10 mouse cellular contexts compared by ENCODE assay signal in the genomic region with DNA sequence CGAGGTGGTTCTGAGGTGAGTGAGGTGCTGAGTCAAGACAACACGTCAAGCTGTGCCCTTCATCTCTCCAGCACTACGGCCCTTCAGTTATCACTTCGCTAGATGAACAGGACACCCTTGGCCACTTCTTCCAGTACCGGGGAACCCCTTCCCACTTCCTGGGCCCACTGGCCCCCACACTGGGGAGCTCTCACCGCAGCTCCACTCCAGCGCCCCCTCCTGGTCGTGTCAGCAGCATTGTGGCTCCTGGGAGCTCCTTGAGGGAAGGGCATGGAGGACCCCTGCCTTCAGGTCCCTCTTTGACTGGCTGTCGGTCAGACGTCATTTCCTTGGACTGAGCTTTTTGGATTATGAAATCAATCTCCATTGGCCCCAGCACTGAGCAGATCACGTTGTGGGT. TPM values are rescaled to one million over a fixed set of nuclear protein-coding genes. Genes with fewer than 3 reads are reported as not detected.
A peak's percentile ranks its signal among the peaks of the same experiment; 100 is the strongest.
DNase-seq lines count a peak whose midpoint lies in the region; ATAC-seq lines count a peak whose summit lies in the region.
"Had no signal": no experiment of that assay in that cellular context is flagged by ENCODE, and none has a peak within 500 bp of the region (broad histone marks: within the 10 kb centered on the region; RNA-seq: fewer than 3 reads in every experiment).

No protein-coding gene starts in this region.

- no peak overlapping the region for H3K4me3 ChIP-seq in kidney, embryonic 14.5 days (ENCODE audit: low read length)
- H3K4me3 ChIP-seq: forebrain, embryonic 12.5 days had no signal

- no peak for ATAC-seq in kidney, embryonic 14.5 days (ENCODE audit: low FRiP score, low TSS enrichment)
- ATAC-seq in megakaryocyte progenitor cell, adult 5-6 weeks (replicated peaks; ENCODE audit: poor library complexity): peak; percentile 40; the same call in 1 of the 2 replicates
- no peak for ATAC-seq in erythroid progenitor cell, adult 5-6 weeks (replicated peaks; ENCODE audit: low FRiP score, poor library complexity, severe bottlenecking)

- no peak overlapping the region for H3K27ac ChIP-seq in kidney, embryonic 14.5 days (ENCODE audit: low read depth, low read length)
- H3K27ac ChIP-seq: forebrain, embryonic 12.5 days; macrophage had no signal

- 68% methylated on average over 11 of the region's 11 CpGs for WGBS in kidney, embryonic 14.5 days

- H3K9ac ChIP-seq in kidney, embryonic 14.5 days (ENCODE audit: low read depth, low read length): no peak overlapping the region
- H3K9ac ChIP-seq: forebrain, embryonic 12.5 days had no signal

- H3K36me3 ChIP-seq in kidney, embryonic 14.5 days (ENCODE audit: control insufficient read depth, insufficient read depth, low read length): peaks cover 58% of the 10 kb centered on the region

- H3K4me1 ChIP-seq in kidney, embryonic 14.5 days (ENCODE audit: control insufficient read depth, insufficient read depth, low read length): no peaks in the 10 kb centered on the region

- DNase-seq in adrenal gland, postnatal 25 days: peak; percentile 36
- no peak for DNase-seq in adrenal gland, adult 8-10 months
- DNase-seq in kidney, postnatal 14 days: peak; percentile 19
- peak; percentile 39 for DNase-seq in CD4-positive helper T cell, adult 2 months (ENCODE audit: low read depth, low spot score)
- DNase-seq in frontal cortex, postnatal 14 days (ENCODE audit: low spot score in 2 of 2): no peak

- H3K9me3 ChIP-seq in kidney, embryonic 14.5 days (ENCODE audit: control insufficient read depth, low read length): no peaks in the 10 kb centered on the region
- H3K9me3 ChIP-seq: forebrain, embryonic 12.5 days had no signal

- H3K4me2 ChIP-seq in kidney, embryonic 14.5 days (replicated peaks; ENCODE audit: low read depth, low read length): no peak overlapping the region
- H3K4me2 ChIP-seq: forebrain, embryonic 12.5 days had no signal

- H3K27me3 ChIP-seq in kidney, embryonic 14.5 days (ENCODE audit: control insufficient read depth, insufficient read depth, low read length): no peaks in the 10 kb centered on the region; the same call in 1 of the 2 replicates

RNA-seq across cellular contexts. Expression of a gene that starts 3.6 kb away (rescaled TPM):
- total RNA-seq in adrenal gland, postnatal 25 days (2021): 0.67 TPM in 1 of 2 replicates, not detected in the other
- total RNA-seq in adrenal gland, adult 8-10 months (2022): 1 to 10 TPM; 1.1 to 2.6 (median 1.6) TPM
- polyA plus RNA-seq in kidney, embryonic 14.5 days (2014; fragmentation: Nextera tagmentation; extraction: Ambion mirVana): 10.4 and 10.8 TPM in 2 replicates
- 0.59 TPM in 1 of 2 replicates, not detected in the other for total RNA-seq in megakaryocyte progenitor cell, adult 5-6 weeks (2015)
- total RNA-seq in megakaryocyte progenitor cell, adult 5-6 weeks (2017): not detected in 2 replicates
- not detected in 2 replicates for total RNA-seq in erythroid progenitor cell, adult 5-6 weeks (2015; ENCODE audit: low replicate concordance)
- 2.3 TPM in 1 of 2 replicates, not detected in the other for total RNA-seq in erythroid progenitor cell, adult 5-6 weeks (2017; ENCODE audit: low replicate concordance)

RNA-seq across cellular contexts. Expression of a gene that starts 8.6 kb away (rescaled TPM):
- total RNA-seq in adrenal gland, postnatal 25 days (2021): 27.6 and 33.1 TPM in 2 replicates
- 10 to 100 TPM; 27.3 to 38.0 (median 32.6) TPM for total RNA-seq in adrenal gland, adult 8-10 months (2022)
- polyA plus RNA-seq in kidney, embryonic 14.5 days (2014; fragmentation: Nextera tagmentation; extraction: Ambion mirVana): 36.5 and 55.7 TPM in 2 replicates
- 4.0 and 8.1 TPM in 2 replicates for total RNA-seq in megakaryocyte progenitor cell, adult 5-6 weeks (2015)
- total RNA-seq in megakaryocyte progenitor cell, adult 5-6 weeks (2017): 2.6 and 6.7 TPM in 2 replicates
- total RNA-seq in erythroid progenitor cell, adult 5-6 weeks (2015; ENCODE audit: low replicate concordance): 1.3 and 6.5 TPM in 2 replicates
- 2.1 TPM in 1 of 2 replicates, not detected in the other for total RNA-seq in erythroid progenitor cell, adult 5-6 weeks (2017; ENCODE audit: low replicate concordance)

RNA-seq across cellular contexts. Expression of a gene that starts 22.6 kb away (rescaled TPM):
- 27.5 and 32.4 TPM in 2 replicates for total RNA-seq in adrenal gland, postnatal 25 days (2021)
- 10 to 100 TPM; 30.0 to 33.4 (median 31.1) TPM for total RNA-seq in adrenal gland, adult 8-10 months (2022)
- 30.3 and 38.5 TPM in 2 replicates for polyA plus RNA-seq in kidney, embryonic 14.5 days (2014; fragmentation: Nextera tagmentation; extraction: Ambion mirVana)
- total RNA-seq in megakaryocyte progenitor cell, adult 5-6 weeks (2015): 31.2 and 35.2 TPM in 2 replicates
- 19.8 and 27.7 TPM in 2 replicates for total RNA-seq in megakaryocyte progenitor cell, adult 5-6 weeks (2017)
- 16.2 and 34.8 TPM in 2 replicates for total RNA-seq in erythroid progenitor cell, adult 5-6 weeks (2015; ENCODE audit: low replicate concordance)
- 21.6 and 27.7 TPM in 2 replicates for total RNA-seq in erythroid progenitor cell, adult 5-6 weeks (2017; ENCODE audit: low replicate concordance)

RNA-seq across cellular contexts. Expression of a gene that starts 22.7 kb away (rescaled TPM):
- 36.7 and 37.2 TPM in 2 replicates for total RNA-seq in adrenal gland, postnatal 25 days (2021)
- 10 to 100 TPM; 34.0 to 45.9 (median 39.5) TPM for total RNA-seq in adrenal gland, adult 8-10 months (2022)
- 49.6 and 72.1 TPM in 2 replicates for polyA plus RNA-seq in kidney, embryonic 14.5 days (2014; fragmentation: Nextera tagmentation; extraction: Ambion mirVana)
- total RNA-seq in megakaryocyte progenitor cell, adult 5-6 weeks (2015): 71.4 and 76.5 TPM in 2 replicates
- total RNA-seq in megakaryocyte progenitor cell, adult 5-6 weeks (2017): 70.7 and 81.6 TPM in 2 replicates
- total RNA-seq in erythroid progenitor cell, adult 5-6 weeks (2015; ENCODE audit: low replicate concordance): 28.5 and 45.3 TPM in 2 replicates
- 32.7 and 35.9 TPM in 2 replicates for total RNA-seq in erythroid progenitor cell, adult 5-6 weeks (2017; ENCODE audit: low replicate concordance)

RNA-seq across cellular contexts. Expression of a gene that starts 34.8 kb away (rescaled TPM):
- 2.3 and 3.2 TPM in 2 replicates for total RNA-seq in adrenal gland, postnatal 25 days (2021)
- total RNA-seq in adrenal gland, adult 8-10 months (2022): 1 to 10 TPM; 3.1 to 9.9 (median 5.0) TPM
- polyA plus RNA-seq in kidney, embryonic 14.5 days (2014; fragmentation: Nextera tagmentation; extraction: Ambion mirVana): 0.33 and 0.37 TPM in 2 replicates
- total RNA-seq in megakaryocyte progenitor cell, adult 5-6 weeks (2015): not detected in 2 replicates
- total RNA-seq in megakaryocyte progenitor cell, adult 5-6 weeks (2017): not detected in 2 replicates
- not detected in 2 replicates for total RNA-seq in erythroid progenitor cell, adult 5-6 weeks (2015; ENCODE audit: low replicate concordance)
- not detected in 2 replicates for total RNA-seq in erythroid progenitor cell, adult 5-6 weeks (2017; ENCODE audit: low replicate concordance)

Comparison
In these comparisons a context has a peak if more than half of its experiments do, and no peak if none do; other contexts are left out.
1. DNase-seq: peak in adrenal gland, postnatal 25 days (single experiment), kidney, postnatal 14 days (single experiment) and CD4-positive helper T cell, adult 2 months (single experiment); none in adrenal gland, adult 8-10 months (single experiment) and frontal cortex, postnatal 14 days (0 of 2).